Mouse (Mus musculus): ENCODE data around the gene Ccdc137. TPM values are rescaled to one million over a fixed set of nuclear protein-coding genes. Genes with fewer than 3 reads are reported as not detected.

The Ccdc137 gene
- total and polyA plus RNA-seq, 2 experiments from 2014 or later: 17.0 to 18.2 TPM

DNA sequence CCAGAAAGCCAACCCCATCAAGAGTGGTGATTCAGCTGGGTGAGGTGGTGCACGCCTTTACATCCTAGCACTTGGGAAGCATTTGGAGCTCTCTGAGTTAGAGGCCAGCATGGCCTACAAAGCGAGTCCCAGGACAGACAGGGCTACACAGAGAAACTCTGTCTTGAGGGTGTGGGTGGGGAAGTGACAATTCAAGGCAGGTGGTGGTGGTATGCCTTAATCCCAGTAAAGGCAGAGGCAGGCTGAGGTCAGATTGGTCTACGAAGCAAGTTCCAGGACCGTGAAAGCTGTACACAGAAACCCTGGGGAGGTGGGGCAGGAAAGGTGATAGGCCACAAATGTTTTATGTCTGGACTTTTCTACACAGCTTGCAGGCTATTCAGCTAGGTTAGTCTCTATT is 3.0 kb upstream of the Ccdc137 start:
- Histone ChIP-seq H3K4me3 (ENCODE audit: low read depth, low read length) (no peak overlapping the region), H3K9ac (replicated peaks; ENCODE audit: low read length, poor library complexity, severe bottlenecking) (no peak overlapping the region), H3K4me2 (ENCODE audit: low read depth, low read length, poor library complexity, severe bottlenecking) (no peak overlapping the region), H3K9me3 (ENCODE audit: low read length) (no peaks in the 10 kb centered on the region), H3K36me3 (ENCODE audit: insufficient read depth, low read length) (peaks cover 2% of the 10 kb centered on the region; the same call in 1 of the 2 replicates), H3K27me3 (ENCODE audit: insufficient read depth, low read length) (no peaks in the 10 kb centered on the region), H3K4me1 (ENCODE audit: insufficient read depth, low read length) (no peaks in the 10 kb centered on the region; the same call in 1 of the 2 replicates), H3K27ac (ENCODE audit: low read depth, low read length) (no peak overlapping the region)
- no peak for TF ChIP-seq CTCF (IDR thresholded peaks at IDR 0.05)
- 91% methylated on average over 4 of the region's 4 CpGs for WGBS
- DNase-seq (ENCODE audit: low spot score) (no peak), ATAC-seq (ENCODE audit: low FRiP score) (no peak)

DNA sequence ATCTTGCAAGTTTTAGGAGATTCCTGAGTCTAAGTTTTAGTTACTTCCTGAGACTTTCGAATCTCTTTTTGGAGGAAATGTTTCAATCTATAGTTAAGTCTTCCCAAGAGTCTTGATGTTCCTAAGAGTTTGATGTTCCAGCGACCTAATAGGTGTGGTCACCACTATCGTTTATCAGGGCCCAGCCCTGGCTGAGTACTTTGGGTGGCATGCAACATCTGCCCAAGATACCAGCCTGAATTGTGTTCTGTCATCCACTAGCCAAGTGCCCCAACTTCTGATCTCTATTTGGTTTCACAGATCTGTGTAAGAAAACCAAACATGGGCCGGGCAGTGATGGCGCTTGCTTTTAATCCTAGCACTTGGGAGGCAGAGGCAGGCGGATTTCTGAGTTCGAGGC is 2.5 kb upstream of the Ccdc137 start:
- no peak for TF ChIP-seq CTCF (IDR thresholded peaks at IDR 0.05)

GRCm38 (mm10) chr11:120457370-120457769 is 545 bp upstream of the Ccdc137 start:
- Histone ChIP-seq H3K4me2 (ENCODE audit: low read depth, low read length, poor library complexity, severe bottlenecking) (peak overlapping the region; percentile 84), H3K4me1 (ENCODE audit: insufficient read depth, low read length) (no peaks in the 10 kb centered on the region; the same call in 1 of the 2 replicates), H3K36me3 (ENCODE audit: insufficient read depth, low read length) (peaks cover 17% of the 10 kb centered on the region), H3K27me3 (ENCODE audit: insufficient read depth, low read length) (no peaks in the 10 kb centered on the region), H3K27ac (ENCODE audit: low read depth, low read length) (peak overlapping the region; percentile 55), H3K9ac (replicated peaks; ENCODE audit: low read length, poor library complexity, severe bottlenecking) (peak overlapping the region; percentile 64), H3K9me3 (ENCODE audit: low read length) (no peaks in the 10 kb centered on the region), H3K4me3 (ENCODE audit: low read depth, low read length) (peak overlapping the region; percentile 65)
- TF ChIP-seq CTCF (IDR thresholded peaks at IDR 0.05): no peak
- ATAC-seq (ENCODE audit: low FRiP score): no peak
- WGBS: 30% methylated on average over 14 of the region's 14 CpGs
- DNase-seq (ENCODE audit: low spot score): no peak

More for the DNA sequence above, 2.5 kb upstream of the Ccdc137 start:
- Histone ChIP-seq H3K9me3 (ENCODE audit: low read length) (no peaks in the 10 kb centered on the region), H3K27ac (ENCODE audit: low read depth, low read length) (no peak overlapping the region), H3K4me2 (ENCODE audit: low read depth, low read length, poor library complexity, severe bottlenecking) (no peak overlapping the region), H3K4me1 (ENCODE audit: insufficient read depth, low read length) (no peaks in the 10 kb centered on the region; the same call in 1 of the 2 replicates), H3K4me3 (ENCODE audit: low read depth, low read length) (no peak overlapping the region), H3K9ac (replicated peaks; ENCODE audit: low read length, poor library complexity, severe bottlenecking) (no peak overlapping the region), H3K36me3 (ENCODE audit: insufficient read depth, low read length) (peaks cover 4% of the 10 kb centered on the region), H3K27me3 (ENCODE audit: insufficient read depth, low read length) (no peaks in the 10 kb centered on the region)
- DNase-seq (ENCODE audit: low spot score): no peak
- 96% methylated on average over 7 of the region's 7 CpGs for WGBS
- no peak for ATAC-seq (ENCODE audit: low FRiP score)

- ATAC-seq (ENCODE audit: low FRiP score): no peak
- peak overlapping the region; percentile 84 for H3K4me2 ChIP-seq (ENCODE audit: low read depth, low read length, poor library complexity, severe bottlenecking)
- 68% methylated on average over 6 of the region's 6 CpGs for WGBS
- peak overlapping the region; percentile 65 for H3K4me3 ChIP-seq (ENCODE audit: low read depth, low read length)
- no peaks in the 10 kb centered on the region; the same call in 1 of the 2 replicates for H3K4me1 ChIP-seq (ENCODE audit: insufficient read depth, low read length)
- DNase-seq (ENCODE audit: low spot score): no peak
- no peaks in the 10 kb centered on the region for H3K9me3 ChIP-seq (ENCODE audit: low read length)
- H3K9ac ChIP-seq (replicated peaks; ENCODE audit: low read length, poor library complexity, severe bottlenecking): peak overlapping the region; percentile 64; the same call in 1 of the 2 replicates
- H3K27me3 ChIP-seq (ENCODE audit: insufficient read depth, low read length): no peaks in the 10 kb centered on the region
- H3K27ac ChIP-seq (ENCODE audit: low read depth, low read length): 0 out of 2 replicates have a peak overlapping the region, but pooled peaks have one; percentile 55
- H3K36me3 ChIP-seq (ENCODE audit: insufficient read depth, low read length): peaks cover 23% of the 10 kb centered on the region
- TF ChIP-seq CTCF (IDR thresholded peaks at IDR 0.05): peak; percentile 32; the same call in 1 of the 2 replicates
Measured at GRCm38 (mm10) chr11:120458847-120459597, 1.1 kb downstream of the Ccdc137 start.

DNA sequence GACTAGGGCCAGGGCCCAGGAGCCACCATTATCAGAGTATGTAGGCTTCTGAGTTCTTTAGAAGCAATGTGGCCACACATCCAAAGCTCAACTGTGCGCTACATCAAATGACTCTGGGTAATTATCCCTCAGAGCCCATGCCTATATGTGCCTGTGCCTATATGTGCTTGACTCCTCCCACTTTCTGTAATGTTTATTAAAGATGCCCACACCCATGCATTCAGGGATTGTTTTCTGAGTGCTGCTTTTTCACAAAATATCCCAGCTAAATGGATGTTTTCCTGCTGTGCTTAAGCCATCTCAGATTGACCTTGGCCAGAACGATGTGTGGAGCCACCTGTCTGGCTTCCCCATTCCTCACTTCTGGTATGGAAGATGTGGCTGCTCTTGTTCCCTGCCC is 5.6 kb downstream of the Ccdc137 start:
- Histone ChIP-seq H3K27me3 (ENCODE audit: insufficient read depth, low read length) (no peaks in the 10 kb centered on the region), H3K4me2 (ENCODE audit: low read depth, low read length, poor library complexity, severe bottlenecking) (no peak overlapping the region), H3K4me1 (ENCODE audit: insufficient read depth, low read length) (peaks cover 15% of the 10 kb centered on the region; the same call in 1 of the 2 replicates), H3K36me3 (ENCODE audit: insufficient read depth, low read length) (peaks cover 27% of the 10 kb centered on the region), H3K9ac (replicated peaks; ENCODE audit: low read length, poor library complexity, severe bottlenecking) (no peak overlapping the region), H3K4me3 (ENCODE audit: low read depth, low read length) (no peak overlapping the region), H3K27ac (ENCODE audit: low read depth, low read length) (no peak overlapping the region), H3K9me3 (ENCODE audit: low read length) (no peaks in the 10 kb centered on the region)
- TF ChIP-seq CTCF (IDR thresholded peaks at IDR 0.05): no peak
- ATAC-seq (ENCODE audit: low FRiP score) (no peak), DNase-seq (ENCODE audit: low spot score) (no peak)
- 86% methylated on average over 2 of the region's 2 CpGs for WGBS

DNA sequence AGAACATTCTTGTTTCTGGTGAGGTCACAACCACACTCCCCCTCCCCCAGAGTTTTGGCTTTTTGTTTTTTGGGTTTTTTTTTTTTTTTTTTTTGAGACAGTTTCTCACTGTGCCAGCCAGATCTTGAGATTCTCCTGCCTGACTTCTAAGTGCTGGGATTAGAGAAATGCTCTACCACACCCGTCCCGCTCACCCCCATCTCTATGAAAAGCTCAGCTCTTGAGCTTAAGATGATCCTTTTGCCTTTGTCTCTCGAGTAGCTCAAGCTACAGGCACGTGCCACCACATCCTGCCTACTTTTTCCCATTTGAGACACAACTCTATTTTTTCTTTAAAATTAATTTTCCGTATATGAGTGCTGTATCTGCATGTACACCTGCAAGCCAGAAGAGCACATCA is 6.5 kb downstream of the Ccdc137 start:
- Histone ChIP-seq H3K27me3 (ENCODE audit: insufficient read depth, low read length) (no peaks in the 10 kb centered on the region), H3K27ac (ENCODE audit: low read depth, low read length) (no peak overlapping the region), H3K9ac (replicated peaks; ENCODE audit: low read length, poor library complexity, severe bottlenecking) (no peak overlapping the region), H3K4me3 (ENCODE audit: low read depth, low read length) (no peak overlapping the region), H3K4me2 (ENCODE audit: low read depth, low read length, poor library complexity, severe bottlenecking) (no peak overlapping the region), H3K36me3 (ENCODE audit: insufficient read depth, low read length) (peaks cover 27% of the 10 kb centered on the region), H3K9me3 (ENCODE audit: low read length) (no peaks in the 10 kb centered on the region), H3K4me1 (ENCODE audit: insufficient read depth, low read length) (peaks cover 15% of the 10 kb centered on the region; the same call in 1 of the 2 replicates)
- 86% methylated on average over 5 of the region's 5 CpGs for WGBS
- DNase-seq (ENCODE audit: low spot score) (no peak), ATAC-seq (ENCODE audit: low FRiP score) (no peak)
- TF ChIP-seq CTCF (IDR thresholded peaks at IDR 0.05): no peak
